Mouse (Mus musculus) liver, postnatal 0 days (tissue): ENCODE measurements around the gene Tmc3.

Experiments
- CTCF ChIP-seq: sonication (generic); IDR thresholded peaks from 2 replicates; pipeline ENCODE4 v1.5.1; 2016; ENCODE audit warnings: antibody characterized with exemption, low read depth
- EP300 ChIP-seq: IDR thresholded peaks from 2 replicates; pipeline ENCODE4 v1.6.1; 2016; ENCODE audit warnings: antibody characterized with exemption, low read depth, mild to moderate bottlenecking

GRCm38 (mm10) chr7:83661031-83661430 is 76.3 kb downstream of the Tmc3 start:
- TF ChIP-seq CTCF (no peak), EP300 (no peak)
